Mouse (Mus musculus): ENCODE data around the gene Mrtfa.

Gene Mrtfa

GRCm38 (mm10) chr15:81067761-81068160 lies 122.8 kb downstream of the Mrtfa start:
- DNase-seq (ENCODE audit: low spot score in 2 of 2) = no peak

DNA sequence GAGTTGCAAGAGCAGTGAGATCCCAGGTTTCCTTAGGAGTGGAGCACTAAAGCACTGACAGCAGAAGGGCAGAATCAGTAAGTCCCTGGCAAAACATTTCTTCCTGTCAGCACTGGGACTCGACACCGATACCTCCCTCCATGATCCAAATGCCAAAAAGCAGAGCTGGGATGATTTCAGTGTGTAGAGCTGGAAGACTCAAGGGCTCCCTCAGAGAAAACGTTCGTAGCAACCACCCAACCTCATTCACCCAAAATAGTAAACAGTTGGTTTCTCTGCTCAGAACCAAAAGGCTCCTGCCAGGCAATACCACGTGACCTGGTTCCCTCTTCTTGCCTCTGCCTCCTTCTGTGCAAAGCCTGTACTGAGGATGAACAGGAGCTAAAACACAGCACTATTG lies 123.6 kb downstream of the Mrtfa start:
- peak; percentile 21 to 44 for DNase-seq (ENCODE audit: low spot score in 2 of 2)

- DNase-seq (ENCODE audit: low spot score in 2 of 2) = no peak
Measured at GRCm38 (mm10) chr15:81064661-81065060, 125.9 kb downstream of the Mrtfa start.

GRCm38 (mm10) chr15:81064143-81064542 lies 126.4 kb downstream of the Mrtfa start:
- peak in 1 of 2 experiments; percentile 32 for DNase-seq (ENCODE audit: low spot score in 2 of 2)

DNA sequence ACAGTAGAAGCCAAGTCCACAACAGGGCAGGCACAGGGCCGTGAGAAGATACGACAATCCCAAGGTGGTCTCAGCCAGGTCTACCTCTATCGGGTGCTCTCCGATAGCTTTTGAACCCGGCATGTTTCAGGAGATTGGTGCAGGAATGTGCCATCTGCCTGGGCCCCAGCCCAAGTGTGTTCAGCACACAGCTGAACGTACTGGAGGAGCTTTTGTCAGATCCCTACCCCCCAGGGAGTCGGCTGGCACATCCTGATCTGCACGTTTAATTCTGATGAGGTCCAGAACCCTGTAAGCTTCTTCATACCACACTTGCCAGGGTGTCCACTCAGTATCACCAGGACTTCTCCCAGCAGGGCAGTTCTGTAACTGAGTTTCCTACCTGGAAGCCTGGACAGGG lies 127.9 kb downstream of the Mrtfa start:
- DNase-seq (ENCODE audit: low spot score in 2 of 2) = no peak

- no peak for DNase-seq (ENCODE audit: low spot score in 2 of 2)
Measured at GRCm38 (mm10) chr15:81062175-81062588, 128.4 kb downstream of the Mrtfa start.

GRCm38 (mm10) chr15:81060975-81061374 lies 129.6 kb downstream of the Mrtfa start:
- DNase-seq (ENCODE audit: low spot score in 2 of 2) = no peak

DNA sequence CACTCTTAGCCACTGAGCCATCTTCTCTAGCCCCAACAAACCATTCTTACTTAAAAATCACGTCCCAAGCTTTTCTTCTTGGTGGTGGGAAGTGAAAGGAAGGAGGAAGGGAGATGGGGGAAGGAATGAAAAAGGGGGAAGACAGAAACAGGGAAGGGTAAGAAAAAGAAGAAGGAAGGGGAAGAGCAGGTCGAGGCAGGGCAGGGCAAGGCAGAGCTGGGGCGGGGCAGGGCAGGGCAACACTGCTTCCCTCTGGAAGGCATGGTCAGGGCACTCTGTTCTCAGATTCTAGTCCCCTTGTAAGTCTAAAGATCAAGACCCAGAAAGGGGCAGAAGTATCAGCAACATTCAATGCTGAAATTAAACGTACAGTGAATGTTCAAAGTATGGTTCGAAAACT lies 132.8 kb downstream of the Mrtfa start:
- DNase-seq (ENCODE audit: low spot score in 2 of 2) = no peak

GRCm38 (mm10) chr15:81055488-81055887 lies 135.1 kb downstream of the Mrtfa start:
- no peak for DNase-seq (ENCODE audit: low spot score in 2 of 2)

GRCm38 (mm10) chr15:81052491-81052890 lies 138.1 kb downstream of the Mrtfa start:
- no peak for DNase-seq (ENCODE audit: low spot score in 2 of 2)

- DNase-seq (ENCODE audit: low spot score in 2 of 2) = no peak
Measured at GRCm38 (mm10) chr15:81050488-81050887, 140.1 kb downstream of the Mrtfa start.

DNA sequence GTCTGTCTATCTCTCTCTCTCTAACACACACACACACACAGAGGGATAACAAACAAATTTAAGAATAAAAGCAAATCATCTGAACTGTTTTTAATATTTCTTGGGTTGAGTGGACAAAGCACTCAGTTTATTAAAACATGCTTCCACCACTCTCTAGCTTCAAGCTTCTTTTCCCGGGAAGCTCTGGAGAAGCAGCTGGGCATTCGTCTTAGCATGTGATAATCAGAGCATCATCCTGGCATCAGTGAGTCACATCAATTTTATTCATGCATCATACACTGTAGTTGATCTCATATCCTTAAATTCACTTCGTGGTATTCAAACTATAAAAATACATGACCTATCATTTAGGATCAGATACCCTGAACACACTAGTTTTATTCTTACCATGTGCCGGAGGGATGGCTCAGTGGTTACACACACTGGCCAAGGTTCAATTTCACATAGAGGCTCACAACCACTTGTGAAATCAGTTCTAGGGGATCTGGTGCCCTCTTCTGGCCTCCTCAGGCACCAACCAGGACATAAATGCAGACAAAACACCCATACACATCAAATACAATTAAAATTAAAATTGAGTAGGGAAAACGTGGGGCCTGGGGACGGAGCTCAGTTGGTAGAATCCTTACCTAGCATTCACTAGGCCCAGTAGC lies 141.0 kb downstream of the Mrtfa start:
- no peak for DNase-seq (ENCODE audit: low spot score in 2 of 2)

GRCm38 (mm10) chr15:81047497-81047896 lies 143.1 kb downstream of the Mrtfa start:
- DNase-seq (ENCODE audit: low spot score in 2 of 2) = no peak

- no peak for DNase-seq (ENCODE audit: low spot score in 2 of 2)
Measured at GRCm38 (mm10) chr15:81046061-81046460, 144.5 kb downstream of the Mrtfa start.

- no peak for DNase-seq (ENCODE audit: low spot score in 2 of 2)
Measured at GRCm38 (mm10) chr15:81045336-81045735, 145.2 kb downstream of the Mrtfa start.

GRCm38 (mm10) chr15:81044446-81044845 lies 146.1 kb downstream of the Mrtfa start:
- DNase-seq (ENCODE audit: low spot score in 2 of 2) = no peak

DNA sequence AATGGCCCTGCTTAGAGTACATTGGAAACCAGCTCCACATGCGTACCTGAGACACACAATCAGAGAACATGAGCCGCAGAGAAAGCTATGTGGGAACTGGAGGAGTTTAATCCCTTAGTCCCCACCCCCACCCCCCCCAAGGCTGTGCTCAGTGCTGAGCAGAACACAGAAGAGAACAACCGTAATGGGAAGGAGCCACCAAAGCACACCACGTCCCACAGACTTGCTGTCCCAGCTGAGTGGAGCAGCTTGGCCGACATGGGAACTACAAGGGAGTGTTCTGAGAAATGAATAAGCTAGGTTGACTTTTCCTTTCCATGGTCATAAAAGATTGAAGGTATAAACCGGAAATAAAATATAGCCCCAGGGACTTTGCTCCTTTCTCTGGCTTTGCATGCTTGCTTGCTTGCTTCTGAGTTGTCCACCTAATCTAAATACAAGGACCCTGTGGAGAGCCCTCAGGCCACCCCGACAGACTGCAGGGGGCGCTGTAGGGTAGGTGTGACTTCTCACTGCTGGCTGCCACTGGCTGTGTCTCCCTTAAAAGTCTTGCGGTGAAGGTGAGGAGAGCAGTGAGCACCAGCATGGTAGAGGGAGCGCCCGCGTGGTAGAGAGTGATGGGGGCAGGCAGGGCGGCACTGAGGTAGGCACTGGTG lies 148.2 kb downstream of the Mrtfa start:
- DNase-seq (ENCODE audit: low spot score in 2 of 2) = no peak

GRCm38 (mm10) chr15:81041767-81042166 lies 148.8 kb downstream of the Mrtfa start:
- no peak for DNase-seq (ENCODE audit: low spot score in 2 of 2)

DNA sequence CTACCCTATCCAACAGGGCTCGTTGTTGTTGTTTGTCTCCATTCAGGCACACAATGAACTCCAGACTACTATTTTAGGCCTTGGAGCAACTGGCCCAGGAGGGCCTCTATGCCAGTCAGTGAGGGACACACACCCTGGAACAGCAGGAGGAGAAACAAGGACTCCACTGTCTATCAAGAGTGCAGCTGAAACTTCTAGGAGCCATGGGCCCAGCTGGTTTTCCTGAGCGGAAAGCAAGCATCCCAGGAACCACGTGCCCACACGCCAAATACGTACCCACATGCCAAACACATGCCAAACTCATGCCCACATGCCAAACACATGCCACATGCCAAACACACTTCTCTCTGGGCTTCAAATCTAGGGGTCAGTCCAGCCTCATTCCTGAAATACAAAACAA lies 152.1 kb downstream of the Mrtfa start:
- no peak for DNase-seq (ENCODE audit: low spot score in 2 of 2)

DNA sequence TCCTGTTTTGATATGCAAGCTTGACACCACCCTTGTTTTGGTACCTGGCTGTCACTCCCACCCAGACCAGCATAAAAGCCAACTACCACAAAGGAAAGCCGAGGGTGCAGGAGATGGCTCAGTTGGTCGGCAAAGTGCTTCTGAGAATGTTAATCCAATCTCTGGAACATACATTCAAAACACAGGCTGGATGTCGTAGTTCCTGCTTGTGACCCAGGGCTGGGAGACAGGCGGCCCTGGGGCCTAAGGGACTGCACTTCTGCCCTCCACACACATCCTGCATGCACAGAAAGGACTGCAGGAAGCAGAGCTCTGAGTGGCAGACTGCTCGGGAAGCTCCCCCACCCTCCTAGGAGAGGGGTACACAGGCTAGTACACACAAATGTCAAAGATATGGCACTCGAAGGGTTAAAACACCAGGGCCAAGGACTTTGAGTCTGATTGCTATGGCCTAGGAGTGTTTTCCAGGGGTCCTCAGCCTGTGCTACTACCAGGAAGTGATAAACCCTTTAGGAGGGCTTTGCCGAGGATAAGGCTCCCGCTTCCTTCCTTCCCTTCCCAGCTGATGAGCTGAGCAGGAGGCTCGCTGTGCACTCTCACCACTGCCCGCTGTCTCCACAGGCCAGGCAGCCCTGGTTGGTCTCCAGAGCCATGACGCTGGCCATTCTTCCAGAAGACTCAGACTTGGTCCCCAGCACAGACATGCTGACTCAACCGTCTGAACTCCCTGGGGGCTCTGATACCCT lies 155.0 kb downstream of the Mrtfa start:
- DNase-seq (ENCODE audit: low spot score in 2 of 2) = no peak

DNA sequence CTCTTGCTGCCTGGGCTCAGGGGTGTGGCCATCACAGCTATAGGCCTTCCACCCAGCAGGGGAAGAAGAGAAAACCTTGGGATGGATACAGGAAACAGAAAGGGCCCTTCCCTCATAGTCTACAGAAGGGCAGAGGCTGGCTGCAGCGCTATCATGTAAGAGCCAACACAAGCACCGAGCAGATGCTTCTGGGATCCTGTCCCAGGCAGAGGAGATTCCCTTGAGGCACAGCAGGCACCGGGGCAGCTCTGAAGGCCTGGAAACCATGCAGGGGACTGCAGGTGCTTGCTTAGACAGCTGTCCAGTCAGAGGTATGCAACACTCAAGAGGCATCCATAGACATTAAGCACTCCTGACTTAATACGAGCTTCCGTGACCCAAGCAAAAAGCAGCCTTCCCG lies 156.4 kb downstream of the Mrtfa start:
- DNase-seq (ENCODE audit: low spot score in 2 of 2) = no peak

DNA sequence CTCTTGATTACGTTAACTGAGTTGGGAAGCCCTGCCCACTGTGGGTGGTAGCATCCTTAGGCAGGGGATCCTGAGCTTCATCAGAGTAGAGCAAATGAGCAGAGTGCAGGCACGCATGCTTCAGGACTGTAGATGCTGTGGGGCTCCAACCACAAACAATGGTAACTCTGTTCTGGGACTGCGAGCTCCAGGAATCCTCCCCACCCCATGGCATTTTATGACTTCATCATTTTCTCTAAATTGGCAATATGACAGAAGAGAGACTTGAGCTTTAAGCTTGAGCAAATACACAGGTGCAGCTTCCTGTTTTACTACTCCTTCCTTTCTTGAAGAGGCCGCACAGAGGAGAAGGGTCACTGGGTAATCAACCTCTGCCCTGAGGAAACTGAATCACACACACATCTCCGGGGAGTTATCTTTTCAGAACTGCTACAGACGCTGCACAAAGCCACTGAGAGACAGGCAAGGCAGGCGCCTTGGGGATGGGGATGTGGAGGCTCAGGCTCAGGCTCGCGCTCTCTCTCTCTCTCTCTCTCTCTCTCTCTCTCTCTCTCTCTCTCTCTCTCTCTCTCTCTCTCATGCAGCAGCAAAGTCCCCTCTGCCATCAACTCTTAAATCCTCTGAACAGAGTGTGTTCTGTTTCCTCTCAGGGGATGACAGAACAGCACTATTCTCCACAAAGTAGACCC lies 157.5 kb downstream of the Mrtfa start:
- DNase-seq (ENCODE audit: low spot score in 2 of 2) = no peak

Measured in frontal cortex, postnatal 36 days (tissue).